Mouse (Mus musculus): Measurements from ENCODE around the gene Pym1. TPM values are rescaled to one million over a fixed set of nuclear protein-coding genes. Genes with fewer than 3 reads are reported as not detected.
"Not testable (repeated sequence)": the region's sequence is repeated elsewhere in the genome, so short reads cannot be mapped to it uniquely, and the experiment has no call there.

Gene Pym1
- polyA plus RNA-seq, 1 experiment from 2014 or later: 34.2 TPM

DNA sequence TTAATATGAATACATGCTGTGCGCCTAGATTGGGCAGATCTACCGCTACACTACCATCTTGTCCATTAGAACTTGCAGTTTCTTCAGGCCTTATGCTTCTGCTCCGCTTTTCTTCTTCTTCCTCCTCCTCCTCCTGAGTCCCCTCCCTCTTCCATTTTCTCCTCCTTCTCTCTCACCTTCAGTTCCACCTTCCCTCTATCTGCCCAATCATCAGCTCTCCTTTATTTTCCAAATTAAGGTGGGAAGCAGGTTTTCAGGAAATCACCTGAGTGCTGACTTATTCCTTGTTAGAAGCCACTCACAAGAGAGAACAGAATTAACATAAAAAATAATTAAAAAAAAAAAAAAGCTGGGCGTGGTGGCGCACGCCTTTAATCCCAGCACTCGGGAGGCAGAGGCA is 36.4 kb upstream of the Pym1 start:
- H3K9me3 ChIP-seq (ENCODE audit: control insufficient read depth, low read length); H3K36me3 ChIP-seq (ENCODE audit: control insufficient read depth, insufficient read depth, low read length); H3K4me3 ChIP-seq (ENCODE audit: low read depth, low read length); H3K27ac ChIP-seq (ENCODE audit: low read depth); DNase-seq (ENCODE audit: low spot score); H3K4me2 ChIP-seq (ENCODE audit: low read length); H3K9ac ChIP-seq (ENCODE audit: low read length); H3K27me3 ChIP-seq (replicated peaks; ENCODE audit: control insufficient read depth, insufficient read depth, low read length); ATAC-seq (replicated peaks; ENCODE audit: low FRiP score, low TSS enrichment, low read depth); H3K4me1 ChIP-seq (replicated peaks; ENCODE audit: control insufficient read depth, insufficient read depth, low read length): not testable (repeated sequence)
- 92% methylated on average over 7 of the region's 7 CpGs for WGBS

- 86% methylated on average over 19 of the region's 19 CpGs for WGBS
- no peak for ATAC-seq (replicated peaks; ENCODE audit: low FRiP score, low TSS enrichment, low read depth)
- Histone ChIP-seq H3K4me1 (replicated peaks; ENCODE audit: control insufficient read depth, insufficient read depth, low read length) (no peaks in the 10 kb centered on the region), H3K9ac (ENCODE audit: low read length) (no peak overlapping the region), H3K4me3 (ENCODE audit: low read depth, low read length) (no peak overlapping the region), H3K4me2 (ENCODE audit: low read length) (no peak overlapping the region), H3K27ac (ENCODE audit: low read depth) (no peak overlapping the region), H3K27me3 (replicated peaks; ENCODE audit: control insufficient read depth, insufficient read depth, low read length) (no peaks in the 10 kb centered on the region), H3K9me3 (ENCODE audit: control insufficient read depth, low read length) (no peaks in the 10 kb centered on the region), H3K36me3 (ENCODE audit: control insufficient read depth, insufficient read depth, low read length) (no peaks in the 10 kb centered on the region)
- no peak for DNase-seq (ENCODE audit: low spot score)
Measured at GRCm38 (mm10) chr10:128715559-128716537, 31.8 kb upstream of the Pym1 start.

DNA sequence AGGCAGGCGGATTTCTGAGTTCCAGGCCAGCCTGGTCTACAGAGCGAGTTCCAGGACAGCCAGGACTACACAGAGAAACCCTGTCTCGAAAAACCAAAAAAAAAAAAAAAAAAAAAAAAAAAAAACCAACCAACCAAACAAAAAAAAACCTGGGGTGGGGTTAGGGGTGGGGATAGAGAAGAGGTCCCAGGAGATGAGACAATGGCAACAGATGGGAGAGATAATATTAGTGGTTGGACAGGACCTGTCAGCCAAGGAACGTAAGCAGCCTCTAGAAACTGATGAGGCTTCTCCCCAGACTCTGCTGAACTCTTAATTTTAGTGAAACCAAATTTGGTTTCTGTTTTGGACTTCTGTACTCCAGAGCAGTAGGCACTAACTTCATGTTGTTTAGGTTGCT is 22.2 kb upstream of the Pym1 start:
- not testable (repeated sequence) for ATAC-seq (replicated peaks; ENCODE audit: low FRiP score, low TSS enrichment, low read depth); H3K4me2 ChIP-seq (ENCODE audit: low read length); DNase-seq (ENCODE audit: low spot score); H3K27me3 ChIP-seq (replicated peaks; ENCODE audit: control insufficient read depth, insufficient read depth, low read length); H3K9me3 ChIP-seq (ENCODE audit: control insufficient read depth, low read length); H3K4me1 ChIP-seq (replicated peaks; ENCODE audit: control insufficient read depth, insufficient read depth, low read length); H3K36me3 ChIP-seq (ENCODE audit: control insufficient read depth, insufficient read depth, low read length); H3K9ac ChIP-seq (ENCODE audit: low read length); H3K4me3 ChIP-seq (ENCODE audit: low read depth, low read length); H3K27ac ChIP-seq (ENCODE audit: low read depth)
- WGBS: 75% methylated on average over 3 of the region's 4 CpGs

- no peaks in the 10 kb centered on the region for H3K36me3 ChIP-seq (ENCODE audit: control insufficient read depth, insufficient read depth, low read length)
- no peaks in the 10 kb centered on the region for H3K27me3 ChIP-seq (replicated peaks; ENCODE audit: control insufficient read depth, insufficient read depth, low read length)
- DNase-seq (ENCODE audit: low spot score) (no peak), ATAC-seq (replicated peaks; ENCODE audit: low FRiP score, low TSS enrichment, low read depth) (no peak)
- no peaks in the 10 kb centered on the region for H3K4me1 ChIP-seq (replicated peaks; ENCODE audit: control insufficient read depth, insufficient read depth, low read length)
- WGBS: 84% methylated on average over 5 of the region's 5 CpGs
- H3K9ac ChIP-seq (ENCODE audit: low read length): no peak overlapping the region
- no peak overlapping the region for H3K27ac ChIP-seq (ENCODE audit: low read depth)
- H3K9me3 ChIP-seq (ENCODE audit: control insufficient read depth, low read length): no peaks in the 10 kb centered on the region
- no peak overlapping the region for H3K4me3 ChIP-seq (ENCODE audit: low read depth, low read length)
- no peak overlapping the region for H3K4me2 ChIP-seq (ENCODE audit: low read length)
Measured at GRCm38 (mm10) chr10:128728059-128728458, 19.6 kb upstream of the Pym1 start.

- no peaks in the 10 kb centered on the region for H3K4me1 ChIP-seq (replicated peaks; ENCODE audit: control insufficient read depth, insufficient read depth, low read length)
- no peaks in the 10 kb centered on the region for H3K27me3 ChIP-seq (replicated peaks; ENCODE audit: control insufficient read depth, insufficient read depth, low read length)
- ATAC-seq (replicated peaks; ENCODE audit: low FRiP score, low TSS enrichment, low read depth): peak; percentile 66; the same call in 1 of the 2 replicates
- 21% methylated on average over 10 of the region's 10 CpGs for WGBS
- DNase-seq (ENCODE audit: low spot score): peak; percentile 86
- no peak overlapping the region for H3K27ac ChIP-seq (ENCODE audit: low read depth)
- H3K36me3 ChIP-seq (ENCODE audit: control insufficient read depth, insufficient read depth, low read length): no peaks in the 10 kb centered on the region
- no peak overlapping the region for H3K4me2 ChIP-seq (ENCODE audit: low read length)
- H3K9me3 ChIP-seq (ENCODE audit: control insufficient read depth, low read length): no peaks in the 10 kb centered on the region
- H3K9ac ChIP-seq (ENCODE audit: low read length): no peak overlapping the region
- H3K4me3 ChIP-seq (ENCODE audit: low read depth, low read length): no peak overlapping the region
Measured at GRCm38 (mm10) chr10:128731002-128731433, 16.7 kb upstream of the Pym1 start.

DNA sequence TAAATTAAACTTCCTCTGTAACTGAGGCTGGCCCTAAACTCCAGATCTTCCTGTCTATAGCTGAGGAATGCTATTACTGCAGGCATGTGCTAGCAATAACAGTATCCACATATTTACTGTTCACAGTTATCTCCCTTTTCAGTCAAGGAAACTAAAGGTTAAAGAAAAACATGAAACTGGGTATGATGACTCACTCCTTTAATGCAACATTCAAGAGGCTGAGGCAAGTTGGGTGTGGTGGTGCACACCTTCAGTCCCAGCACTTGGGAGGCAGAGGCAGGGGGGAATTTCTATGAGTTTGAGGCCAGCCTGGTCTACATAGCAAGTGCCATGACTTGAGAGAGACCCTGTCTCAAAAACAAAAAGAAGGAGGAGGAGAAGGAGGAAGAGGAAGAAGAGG is 15.7 kb upstream of the Pym1 start:
- Histone ChIP-seq H3K4me2 (ENCODE audit: low read length) (no peak overlapping the region), H3K4me3 (ENCODE audit: low read depth, low read length) (no peak overlapping the region), H3K27me3 (replicated peaks; ENCODE audit: control insufficient read depth, insufficient read depth, low read length) (no peaks in the 10 kb centered on the region), H3K27ac (ENCODE audit: low read depth) (no peak overlapping the region), H3K4me1 (replicated peaks; ENCODE audit: control insufficient read depth, insufficient read depth, low read length) (no peaks in the 10 kb centered on the region), H3K9ac (ENCODE audit: low read length) (no peak overlapping the region), H3K9me3 (ENCODE audit: control insufficient read depth, low read length) (no peaks in the 10 kb centered on the region), H3K36me3 (ENCODE audit: control insufficient read depth, insufficient read depth, low read length) (no peaks in the 10 kb centered on the region)
- DNase-seq (ENCODE audit: low spot score) (no peak), ATAC-seq (replicated peaks; ENCODE audit: low FRiP score, low TSS enrichment, low read depth) (no peak)

DNA sequence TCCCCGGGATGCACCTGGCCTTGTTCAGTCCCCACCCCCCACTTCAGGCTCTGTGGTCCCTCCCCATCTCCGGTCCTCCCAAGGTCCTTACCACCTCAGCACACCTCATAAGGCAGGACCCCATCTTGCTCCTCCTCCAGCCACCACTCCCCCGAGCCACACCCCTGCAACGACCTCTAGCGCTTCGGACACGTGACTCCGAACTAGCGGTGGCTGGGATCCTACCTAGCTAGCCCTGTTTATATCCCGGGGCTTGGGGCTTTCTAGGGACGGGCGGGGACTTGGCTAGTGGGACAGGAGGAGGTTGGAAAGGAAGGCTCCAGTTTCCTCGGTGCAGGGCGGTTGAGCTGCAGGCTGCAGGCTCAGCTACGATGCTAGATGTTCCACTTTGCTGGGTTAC is 10.3 kb upstream of the Pym1 start:
- no peaks in the 10 kb centered on the region for H3K36me3 ChIP-seq (ENCODE audit: control insufficient read depth, insufficient read depth, low read length)
- ATAC-seq (replicated peaks; ENCODE audit: low FRiP score, low TSS enrichment, low read depth): peak; percentile 74
- no peak overlapping the region for H3K4me3 ChIP-seq (ENCODE audit: low read depth, low read length)
- no peak overlapping the region for H3K27ac ChIP-seq (ENCODE audit: low read depth)
- peaks cover 4% of the 10 kb centered on the region; the same call in 1 of the 2 replicates for H3K27me3 ChIP-seq (replicated peaks; ENCODE audit: control insufficient read depth, insufficient read depth, low read length)
- 5% methylated on average over 15 of the region's 15 CpGs for WGBS
- H3K4me1 ChIP-seq (replicated peaks; ENCODE audit: control insufficient read depth, insufficient read depth, low read length): no peaks in the 10 kb centered on the region
- DNase-seq (ENCODE audit: low spot score): no peak
- no peak overlapping the region for H3K9ac ChIP-seq (ENCODE audit: low read length)
- peak overlapping the region; percentile 39 for H3K4me2 ChIP-seq (ENCODE audit: low read length)
- no peaks in the 10 kb centered on the region for H3K9me3 ChIP-seq (ENCODE audit: control insufficient read depth, low read length)

GRCm38 (mm10) chr10:128740296-128740695 is 7.4 kb upstream of the Pym1 start:
- DNase-seq (ENCODE audit: low spot score) (no peak), ATAC-seq (replicated peaks; ENCODE audit: low FRiP score, low TSS enrichment, low read depth) (no peak)
- H3K4me2 ChIP-seq (ENCODE audit: low read length): no peak overlapping the region
- no peaks in the 10 kb centered on the region for H3K9me3 ChIP-seq (ENCODE audit: control insufficient read depth, low read length)
- H3K4me1 ChIP-seq (replicated peaks; ENCODE audit: control insufficient read depth, insufficient read depth, low read length): no peaks in the 10 kb centered on the region; the same call in none of the 2 replicates
- H3K36me3 ChIP-seq (ENCODE audit: control insufficient read depth, insufficient read depth, low read length): no peaks in the 10 kb centered on the region
- H3K27ac ChIP-seq (ENCODE audit: low read depth): no peak overlapping the region
- H3K9ac ChIP-seq (ENCODE audit: low read length): no peak overlapping the region
- WGBS: 56% methylated on average over 2 of the region's 2 CpGs
- H3K4me3 ChIP-seq (ENCODE audit: low read depth, low read length): no peak overlapping the region
- H3K27me3 ChIP-seq (replicated peaks; ENCODE audit: control insufficient read depth, insufficient read depth, low read length): peaks cover 10% of the 10 kb centered on the region

DNA sequence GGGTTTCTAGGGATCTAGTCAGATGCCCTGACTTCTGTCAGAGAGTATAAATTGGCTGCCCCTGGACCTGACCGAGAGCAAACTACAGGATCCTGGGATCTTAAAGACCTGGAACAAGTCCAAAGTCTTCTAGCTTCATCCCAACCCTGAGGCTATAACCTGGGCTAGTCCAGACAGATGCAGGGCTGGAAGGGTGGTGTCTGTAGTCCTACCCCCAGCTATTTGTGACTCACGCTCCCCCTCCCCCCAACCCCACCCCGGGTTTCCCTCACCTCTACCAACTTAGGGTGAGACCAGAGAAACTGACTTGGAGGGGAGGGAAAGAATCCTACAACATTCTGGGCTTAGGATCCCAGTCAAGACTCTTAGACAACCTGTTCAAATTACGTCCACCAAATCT is 5.1 kb upstream of the Pym1 start:
- H3K36me3 ChIP-seq (ENCODE audit: control insufficient read depth, insufficient read depth, low read length): no peaks in the 10 kb centered on the region
- peaks cover 10% of the 10 kb centered on the region for H3K27me3 ChIP-seq (replicated peaks; ENCODE audit: control insufficient read depth, insufficient read depth, low read length)
- no peak for DNase-seq (ENCODE audit: low spot score)
- H3K4me2 ChIP-seq (ENCODE audit: low read length): peak overlapping the region; percentile 96
- H3K9me3 ChIP-seq (ENCODE audit: control insufficient read depth, low read length): no peaks in the 10 kb centered on the region
- no peaks in the 10 kb centered on the region; the same call in none of the 2 replicates for H3K4me1 ChIP-seq (replicated peaks; ENCODE audit: control insufficient read depth, insufficient read depth, low read length)
- ATAC-seq (replicated peaks; ENCODE audit: low FRiP score, low TSS enrichment, low read depth): no peak
- no peak overlapping the region for H3K9ac ChIP-seq (ENCODE audit: low read length)
- H3K27ac ChIP-seq (ENCODE audit: low read depth): no peak overlapping the region
- no peak overlapping the region for H3K4me3 ChIP-seq (ENCODE audit: low read depth, low read length)
- WGBS: 40% methylated on average over 4 of the region's 4 CpGs

Measured in intestine, embryonic 14.5 days (tissue).